Mouse (Mus musculus) brain, adult 2 months (tissue): Measurements from ENCODE around the gene Ivns1abp.
"Not testable (repeated sequence)": the region's sequence is repeated elsewhere in the genome, so short reads cannot be mapped to it uniquely, and the experiment has no call there.

Source experiments
- DNase-seq: peaks from one replicate; pipeline ENCODE4 v3.0.0; 2011; ENCODE audit warnings: low read depth, low spot score

Gene Ivns1abp

DNA sequence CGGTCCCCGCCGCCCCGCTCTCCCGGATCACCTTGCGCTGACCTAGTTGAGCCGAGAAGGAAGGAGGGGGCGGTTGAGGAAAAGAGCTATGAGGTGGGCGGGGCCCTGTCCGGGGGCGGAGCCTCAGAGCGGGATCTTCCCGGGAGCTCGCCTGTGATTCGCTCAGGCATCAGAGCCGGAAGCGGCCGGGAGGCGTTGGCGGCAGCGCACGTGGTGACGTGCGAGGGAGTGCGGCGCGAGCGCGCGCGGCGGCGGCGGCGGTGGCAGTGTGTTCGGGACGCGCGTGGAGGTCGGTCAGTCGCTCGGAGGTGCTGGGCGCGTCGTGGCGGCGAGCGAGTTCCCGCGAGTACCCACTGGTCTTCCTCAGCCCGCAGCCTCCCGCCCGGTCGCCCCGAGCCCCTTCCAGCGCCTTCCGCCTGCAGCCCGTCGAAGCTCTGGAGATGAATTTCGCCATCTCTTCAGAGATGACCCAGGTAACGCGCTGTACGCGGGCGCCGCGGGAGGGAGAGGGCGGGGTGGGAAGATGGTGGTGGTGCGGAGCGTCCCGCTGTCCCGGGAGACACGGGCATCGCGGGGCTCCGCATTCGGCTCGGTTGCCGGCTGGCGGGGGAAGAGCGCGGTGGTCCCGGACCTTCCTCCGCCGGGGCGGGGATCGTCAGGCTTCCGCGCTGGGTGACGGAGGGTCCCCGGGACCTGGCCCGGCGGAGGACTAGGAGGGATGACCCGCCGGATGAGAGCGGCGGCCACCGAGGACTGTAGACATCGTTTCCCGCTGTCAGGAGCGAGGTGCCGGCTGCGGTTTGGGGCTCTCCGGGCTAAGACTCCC lies at the start of gene Ivns1abp:
TSS of gene Ivns1abp (plus strand) at position 195 of the 826 bp plus-strand sequence.
- peak; percentile 99 for DNase-seq

DNA sequence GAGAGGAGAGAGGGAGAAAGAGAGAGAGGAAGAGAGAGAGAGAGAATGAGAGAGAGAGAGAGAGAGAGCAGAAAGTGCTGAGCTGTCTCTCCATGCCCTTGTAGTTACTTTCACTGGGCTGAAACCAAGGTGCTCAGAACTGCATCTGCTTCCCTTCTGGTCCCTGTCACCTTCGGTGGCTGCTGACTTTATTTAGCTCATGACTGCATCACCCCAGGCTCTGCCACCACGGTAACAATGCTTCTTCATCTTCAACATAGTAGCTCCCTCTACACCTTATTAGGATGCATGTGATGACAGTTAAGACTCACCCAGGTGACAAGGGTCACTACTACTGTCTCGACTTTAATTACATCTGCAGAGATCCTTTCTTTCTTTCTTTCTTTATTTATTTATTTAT lies 48.8 kb upstream of the Ivns1abp start:
- no peak for DNase-seq

DNA sequence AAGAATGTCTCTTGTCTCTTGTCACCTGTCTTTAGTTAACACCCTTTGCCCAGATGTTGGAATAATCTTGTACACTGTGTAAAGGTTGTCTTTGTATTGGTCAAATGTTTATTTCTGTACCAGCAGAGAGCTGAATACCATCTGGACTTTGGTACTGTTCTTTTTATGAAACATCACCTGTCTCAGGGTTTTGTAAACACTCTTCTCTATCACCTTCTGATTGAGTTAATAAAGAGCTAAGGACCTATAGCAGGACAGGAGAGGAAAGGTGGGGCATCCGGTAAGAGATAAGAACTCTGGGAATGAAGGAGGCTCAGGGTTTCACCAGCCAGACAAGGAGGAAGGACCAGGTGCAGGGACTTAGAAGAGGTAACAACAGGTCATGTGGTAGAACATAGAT lies 47.7 kb upstream of the Ivns1abp start:
- no peak for DNase-seq

DNA sequence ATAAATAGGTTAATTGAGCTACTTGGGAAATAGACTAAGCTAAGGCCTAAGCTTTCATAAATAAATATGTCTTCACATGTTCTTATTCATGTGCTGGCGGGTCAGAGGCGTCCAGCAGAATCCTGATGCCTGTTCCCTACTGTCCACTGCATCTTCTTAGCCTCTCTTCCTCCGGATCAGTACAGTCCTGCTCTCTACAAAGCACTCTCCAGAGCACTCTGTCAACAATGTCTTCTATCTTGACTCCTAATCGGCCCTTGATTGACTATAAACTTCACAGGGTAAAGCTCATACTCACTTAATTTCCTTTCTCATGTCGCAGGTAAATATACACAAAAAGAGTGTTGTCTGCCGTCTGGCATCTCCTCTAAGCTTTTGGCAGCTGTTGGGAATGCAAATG lies 47.3 kb upstream of the Ivns1abp start:
- DNase-seq = no peak

DNA sequence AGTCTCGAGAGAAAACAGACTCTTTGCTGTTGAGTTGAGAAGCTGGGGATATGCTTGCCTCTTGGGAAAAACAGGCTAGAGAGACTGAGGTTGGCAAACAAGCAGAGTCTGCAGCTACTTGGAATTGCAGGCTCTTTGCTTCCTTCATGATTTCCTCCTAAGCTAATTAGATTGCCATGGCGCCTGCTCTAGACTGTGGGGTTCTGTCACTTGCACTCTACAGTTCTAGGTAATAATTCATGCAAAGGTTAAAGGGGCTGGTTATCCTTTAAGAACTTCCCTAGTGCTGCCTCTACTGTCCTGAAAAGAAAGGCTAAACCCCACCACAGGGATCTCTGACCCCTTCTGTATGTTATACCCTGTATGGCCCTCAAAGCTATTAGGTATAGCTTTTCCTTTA lies 46.7 kb upstream of the Ivns1abp start:
- no peak for DNase-seq

DNA sequence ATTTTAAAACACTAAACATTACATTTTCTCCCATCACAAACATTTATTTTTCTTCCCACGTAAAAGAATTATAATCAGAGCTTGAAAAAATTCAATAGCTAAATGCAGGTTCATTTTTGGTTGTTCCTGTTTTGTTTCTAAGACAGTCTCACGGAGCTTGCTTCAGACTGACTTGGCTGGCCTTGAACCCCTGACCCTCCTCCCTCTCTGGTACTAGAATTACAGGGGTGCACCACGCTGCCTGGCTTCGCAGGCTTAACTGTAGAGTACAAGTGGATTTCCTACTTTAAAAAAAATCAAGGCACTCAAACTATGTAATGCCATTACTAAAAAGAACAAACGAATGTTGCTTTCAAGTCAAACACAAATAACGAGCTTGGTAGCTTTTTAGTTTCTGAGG lies 42.8 kb upstream of the Ivns1abp start:
- DNase-seq = no peak

DNA sequence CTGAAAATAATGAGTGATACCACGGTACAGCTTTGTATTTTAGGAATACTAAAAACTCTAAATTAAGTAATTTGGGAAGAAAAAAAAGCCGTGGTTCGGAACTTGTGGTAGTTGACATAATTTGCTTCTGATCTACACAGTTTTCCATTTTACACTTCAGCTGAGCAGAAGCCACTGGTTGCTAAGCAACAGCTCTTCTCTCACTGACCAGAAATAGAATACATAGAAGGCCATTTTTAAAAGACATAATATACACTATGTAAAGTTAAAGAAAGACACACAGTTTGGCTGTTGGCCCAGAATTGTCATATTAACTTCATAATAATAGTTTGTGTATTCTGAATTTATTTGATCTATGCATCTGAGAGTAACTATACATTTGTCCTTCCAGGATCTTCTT lies 42.4 kb upstream of the Ivns1abp start:
- peak; percentile 76 for DNase-seq

DNA sequence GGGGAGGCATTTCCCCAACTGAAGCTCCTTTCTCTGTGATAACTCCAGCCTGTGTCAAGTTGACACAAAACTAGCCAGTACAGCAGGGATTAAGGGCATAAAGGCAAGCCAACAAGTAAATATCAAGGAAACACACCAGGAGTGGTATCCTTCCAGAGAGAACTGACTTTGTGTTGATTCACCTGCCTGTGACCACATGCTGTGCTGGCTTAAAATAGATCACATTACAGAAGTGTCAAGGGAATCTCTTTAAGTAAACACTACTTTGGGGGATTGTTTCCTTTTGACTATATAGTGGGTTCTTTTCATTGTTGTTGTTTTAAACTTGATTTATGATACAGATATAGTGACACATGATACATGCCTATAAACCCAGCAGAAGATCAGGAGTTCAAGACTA lies 41.0 kb upstream of the Ivns1abp start:
- DNase-seq = no peak

DNA sequence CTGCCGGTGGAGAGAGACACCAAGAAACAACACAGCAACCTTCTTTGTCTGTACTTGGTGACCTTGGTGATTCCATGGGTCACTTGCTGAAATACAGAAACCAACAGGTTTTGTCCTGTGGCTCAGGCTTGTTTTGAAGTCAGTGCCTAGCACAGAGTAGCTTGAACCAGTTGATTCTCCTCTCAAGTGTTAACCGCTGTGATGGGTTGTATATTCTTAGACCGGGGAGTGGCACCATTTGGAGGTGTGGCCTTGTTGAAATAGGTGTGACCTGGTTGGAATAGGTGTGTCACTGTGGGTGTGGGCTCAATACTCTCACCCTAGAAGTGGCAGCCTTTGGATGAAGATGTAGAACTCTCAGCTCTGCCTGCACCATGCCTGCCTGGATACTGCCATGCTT lies 39.3 kb upstream of the Ivns1abp start:
- DNase-seq = not testable (repeated sequence)

DNA sequence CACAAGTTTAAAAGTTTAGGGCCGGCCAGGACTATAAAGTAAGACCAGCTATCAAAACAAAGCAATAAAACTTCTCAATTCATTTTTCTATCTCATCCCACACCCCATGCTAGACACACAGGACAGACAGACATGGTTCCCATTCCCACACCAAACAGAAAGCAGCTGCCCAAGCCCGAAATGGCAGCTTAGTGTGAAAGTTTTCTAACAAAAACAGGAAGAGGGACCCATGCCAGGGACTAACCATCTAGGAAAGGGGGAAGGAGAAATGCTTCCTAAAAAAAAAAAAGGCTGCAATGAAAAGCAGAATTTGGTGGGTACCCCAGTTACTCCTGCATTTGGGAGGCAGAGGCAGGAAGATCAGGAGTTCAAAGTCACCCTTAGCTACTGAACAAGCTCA lies 37.2 kb upstream of the Ivns1abp start:
- DNase-seq = peak; percentile 14

DNA sequence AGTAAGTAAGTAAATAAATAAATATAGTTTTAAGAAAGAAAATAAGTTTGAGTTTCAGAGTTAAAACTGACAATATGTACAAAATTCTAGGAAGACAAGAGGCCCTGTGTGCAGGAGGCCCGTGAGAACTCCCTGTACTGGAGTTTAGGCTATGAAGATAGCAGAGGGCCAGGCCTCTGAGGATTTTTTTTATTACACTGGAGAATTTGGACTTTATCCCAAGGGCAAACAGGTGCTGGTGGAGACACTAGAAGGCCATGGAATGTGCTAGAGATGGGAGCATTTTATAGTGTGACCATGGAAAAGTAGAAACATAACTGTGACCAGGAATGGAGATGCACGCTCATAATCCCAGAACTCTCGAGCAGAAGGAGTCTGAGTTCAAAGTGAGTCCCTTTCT lies 36.5 kb upstream of the Ivns1abp start:
- no peak for DNase-seq

DNA sequence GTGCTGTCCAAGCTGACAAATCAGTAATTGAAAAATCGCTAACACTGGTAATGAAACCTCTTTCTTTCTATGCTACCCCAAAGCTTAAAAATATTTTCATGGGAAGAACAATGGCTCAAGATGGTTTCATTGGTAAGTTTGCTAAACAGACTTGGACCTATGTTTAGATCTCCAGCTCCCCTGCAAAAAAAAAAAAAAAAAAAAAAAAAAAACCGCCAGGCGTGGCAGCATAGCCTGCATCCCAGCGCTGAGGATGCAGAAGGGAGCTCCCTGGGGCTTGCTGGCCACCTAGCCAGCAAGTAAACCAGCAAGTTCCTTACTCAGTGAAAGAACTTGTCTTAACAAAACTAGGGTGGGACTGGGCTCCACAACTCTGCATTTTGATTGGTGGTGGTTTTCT lies 35.8 kb upstream of the Ivns1abp start:
- DNase-seq = no peak

DNA sequence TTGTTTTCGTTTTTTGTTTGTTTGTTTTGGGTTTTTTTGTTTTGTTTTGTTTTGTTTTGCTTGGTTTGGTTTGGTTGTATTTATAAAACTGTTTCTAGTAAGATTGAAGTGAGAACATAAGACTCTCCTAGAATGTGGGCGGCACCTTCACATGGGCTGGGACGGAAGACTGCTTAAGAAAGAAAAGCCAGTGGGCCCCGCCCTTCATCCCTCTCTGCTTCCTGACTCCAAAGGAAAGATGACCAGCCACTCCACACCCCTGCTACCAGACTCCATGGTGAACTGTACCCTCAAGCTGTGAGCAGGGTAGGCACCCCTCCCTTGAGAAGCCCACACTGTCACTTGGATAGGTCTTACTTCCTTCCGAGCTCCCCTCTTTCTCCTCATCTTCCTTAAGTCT lies 33.8 kb upstream of the Ivns1abp start:
- no peak for DNase-seq

DNA sequence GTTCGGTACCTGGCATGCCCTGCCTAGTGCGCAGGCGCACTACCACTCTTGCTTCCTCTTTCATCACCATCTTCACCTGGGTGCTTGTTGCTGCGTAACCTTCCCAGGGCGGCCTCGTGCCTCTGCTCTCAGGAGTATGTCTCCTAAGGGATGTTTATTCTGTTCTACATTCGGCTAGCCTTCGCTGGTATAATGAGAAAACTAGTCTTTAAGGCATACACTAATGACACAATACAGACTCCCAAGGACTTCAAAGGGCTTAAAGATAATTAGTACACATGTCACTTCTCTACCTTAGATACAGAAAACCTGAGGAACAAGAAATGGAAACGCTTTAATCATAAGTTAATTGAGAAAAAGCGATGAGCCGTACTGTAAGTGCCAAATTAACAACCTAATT lies 32.9 kb upstream of the Ivns1abp start:
- no peak for DNase-seq

DNA sequence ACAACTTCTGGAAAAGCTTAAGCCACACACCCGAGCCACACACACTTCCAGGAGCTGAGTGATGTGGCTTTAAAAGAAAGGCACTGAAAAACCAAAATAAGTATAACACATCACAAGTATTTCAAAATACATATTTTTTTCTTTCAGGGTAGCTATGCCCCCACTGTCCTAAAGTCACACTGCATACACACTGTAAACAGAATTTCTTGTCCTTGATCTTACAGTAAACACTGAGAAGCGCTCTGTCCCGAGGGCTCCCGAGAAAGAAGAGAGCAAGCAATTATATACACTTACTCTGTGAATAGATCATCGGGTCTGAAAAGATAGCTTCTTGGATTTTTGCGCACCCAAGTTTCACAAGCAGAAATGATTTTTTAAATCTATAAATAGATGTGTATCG lies 25.0 kb upstream of the Ivns1abp start:
- DNase-seq = no peak

DNA sequence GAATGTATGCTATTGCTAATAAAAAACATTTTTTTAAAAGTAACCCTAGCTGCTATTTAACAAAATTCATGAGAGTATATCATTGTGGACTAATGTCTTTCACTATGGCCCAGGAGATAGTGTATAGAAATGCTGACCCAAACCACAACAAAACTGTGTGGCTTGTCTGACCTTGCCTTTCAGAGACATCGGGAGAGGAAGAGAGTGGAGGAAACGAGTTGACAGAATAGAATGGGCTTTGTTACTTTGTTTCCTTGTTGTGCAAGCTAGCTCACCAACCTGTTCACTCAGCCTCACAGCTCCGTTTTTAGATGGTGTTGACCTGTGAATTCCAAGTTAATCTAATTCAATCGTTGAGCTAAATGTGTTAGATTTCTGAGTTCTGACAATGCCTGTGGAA lies 23.9 kb upstream of the Ivns1abp start:
- no peak for DNase-seq

DNA sequence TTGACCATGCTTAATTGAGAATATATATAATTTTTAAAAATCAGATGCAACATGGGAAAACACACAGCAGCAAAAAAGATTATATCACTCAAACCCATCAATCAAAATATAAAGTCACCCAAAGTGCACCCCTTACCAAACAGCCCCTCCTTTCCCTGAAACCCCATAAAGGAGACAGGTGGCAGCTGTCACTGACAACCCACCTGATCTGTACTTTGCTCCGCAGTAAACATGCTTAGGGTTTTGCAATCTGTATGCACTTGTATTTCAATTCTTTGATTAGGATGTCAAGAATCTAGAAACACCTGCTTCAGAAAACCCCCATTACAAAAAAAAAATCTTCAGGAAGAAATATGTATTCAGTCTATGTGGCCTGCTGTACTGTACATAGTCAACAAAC lies 18.9 kb upstream of the Ivns1abp start:
- no peak for DNase-seq

DNA sequence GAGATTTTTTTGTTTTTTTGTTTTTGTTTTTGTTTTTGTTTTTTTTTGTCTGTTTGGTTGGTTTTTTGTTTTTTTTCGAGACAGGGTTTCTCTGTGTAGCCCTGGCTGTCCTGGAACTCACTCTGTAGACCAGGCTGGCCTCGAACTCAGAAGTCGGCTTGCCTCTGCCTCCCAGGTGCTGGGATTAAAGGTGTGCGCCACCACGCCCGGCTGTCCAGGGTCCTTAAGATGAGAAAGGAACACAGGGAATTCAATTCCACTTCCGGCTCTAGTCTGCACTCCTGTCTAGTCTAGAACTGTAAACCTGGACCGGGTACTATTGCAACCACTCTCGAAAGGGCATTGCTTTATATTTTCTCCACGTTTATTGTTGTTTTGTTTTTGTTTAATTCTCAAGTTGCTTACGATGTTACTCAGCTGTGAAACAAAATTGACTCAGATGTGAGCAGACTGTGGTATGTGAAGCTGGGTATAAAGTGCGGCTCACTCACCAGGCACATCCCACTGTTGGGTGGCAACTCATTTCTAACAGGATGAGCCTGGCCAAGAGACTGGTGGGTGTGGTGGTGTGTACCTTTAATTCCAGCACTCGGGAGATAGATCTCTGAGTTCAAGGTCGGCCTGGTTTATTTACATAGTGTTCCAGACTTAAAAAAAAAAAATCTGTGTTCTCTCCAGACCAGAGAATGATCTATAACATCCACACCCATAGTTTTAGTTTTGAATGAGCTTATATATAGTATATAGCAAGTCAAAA lies 15.8 kb upstream of the Ivns1abp start:
- DNase-seq = no peak

DNA sequence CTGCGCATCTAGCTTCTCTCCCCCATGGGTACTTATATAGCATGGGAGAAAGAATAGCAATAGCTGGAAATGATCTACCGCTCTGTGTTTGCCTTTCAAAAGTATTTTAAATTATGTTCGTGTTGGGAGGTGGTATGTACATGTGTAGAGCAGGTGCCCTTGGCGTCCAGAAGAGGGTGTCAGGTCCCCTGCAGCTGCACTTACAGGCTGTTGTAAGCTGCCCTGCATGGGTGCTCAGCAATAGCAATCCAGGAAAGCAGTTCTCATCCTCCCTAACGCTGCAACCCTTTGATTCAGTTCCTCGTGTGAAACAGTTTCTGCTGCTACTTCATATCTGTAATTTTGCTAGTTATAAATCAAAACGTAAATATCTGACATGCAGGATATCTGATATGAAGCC lies 14.7 kb upstream of the Ivns1abp start:
- DNase-seq = no peak

DNA sequence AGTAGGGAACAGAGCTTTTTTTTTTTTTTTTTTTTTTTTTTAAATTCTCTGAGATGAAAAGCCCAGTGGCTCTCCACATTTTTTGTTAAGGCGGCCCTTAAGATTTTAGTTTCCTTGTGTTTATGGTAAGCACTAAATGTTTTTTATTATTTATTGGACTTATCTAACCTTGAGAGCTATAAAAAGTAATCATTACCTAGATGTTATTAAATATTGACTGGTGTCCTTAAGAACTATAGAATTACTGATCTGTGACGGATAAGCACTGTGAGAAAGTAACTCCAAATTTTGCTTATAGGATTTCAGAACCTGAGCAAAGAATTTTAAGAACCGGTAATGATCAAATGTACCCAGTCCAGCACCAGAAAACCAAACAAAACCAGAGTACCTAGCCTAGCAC lies 11.5 kb upstream of the Ivns1abp start:
- no peak for DNase-seq

DNA sequence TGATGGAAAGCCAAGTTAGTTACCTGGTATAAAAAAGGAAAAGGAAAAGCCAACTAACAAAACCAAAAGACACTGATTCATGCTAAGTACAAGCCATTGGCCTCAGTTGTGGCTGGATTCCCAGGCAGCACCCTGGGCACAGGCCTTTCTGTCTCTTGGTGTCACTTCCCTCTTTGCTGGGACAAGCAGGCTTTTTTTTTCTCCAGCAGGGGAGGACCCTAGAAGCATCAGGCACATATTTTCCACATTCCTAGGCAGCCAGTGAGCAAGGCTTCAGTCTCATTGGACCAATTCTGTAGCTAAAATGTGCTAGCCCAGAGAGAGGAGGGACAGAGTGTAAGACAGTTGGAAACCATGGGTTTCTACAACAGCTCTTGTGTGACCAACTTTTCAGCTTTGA lies 6.0 kb upstream of the Ivns1abp start:
- peak; percentile 21 for DNase-seq

DNA sequence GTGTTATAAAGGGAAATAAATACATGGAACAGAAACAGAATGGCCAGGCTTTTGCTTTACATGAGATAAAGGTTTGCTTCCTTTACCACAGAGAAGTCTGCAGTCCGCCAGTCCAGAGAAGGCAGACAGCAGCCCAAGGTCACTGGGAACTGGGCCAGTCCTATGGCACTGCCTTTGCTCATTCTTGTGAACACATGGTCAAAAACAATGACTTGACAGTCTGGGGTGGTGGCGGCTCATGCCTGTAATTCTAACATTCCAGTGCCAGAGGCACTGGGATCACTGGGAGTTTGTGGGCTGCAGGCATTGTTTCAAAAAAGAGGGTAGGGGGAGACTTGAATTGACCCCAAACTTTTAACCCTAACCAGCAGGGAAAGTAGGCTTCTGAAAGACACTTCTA lies 5.3 kb upstream of the Ivns1abp start:
- DNase-seq = peak; percentile 53
